Comparison of ENCODE assay signal across 14 mouse cellular contexts in genomic region chr9:34978229-34978628, GRCm38 (mm10).
"Had no signal": no experiment of that assay in that cellular context is flagged by ENCODE, and none has a peak within 500 bp of the region (broad histone marks: within the 10 kb centered on the region; RNA-seq: fewer than 3 reads in every experiment).

No protein-coding gene starts in this region.

- H3K4me1 ChIP-seq: neural tube, embryonic 12.5 days had no signal

- DNase-seq: lung, adult 18-20 months; lung, embryonic 14.5 days; lung, postnatal 10 days; lung, postnatal 4 days; midbrain, embryonic 14.5 days; right cerebral cortex, postnatal 14 days; thymus, adult 2 months; thymus, postnatal 25 days; thymus, postnatal 4 days had no signal

- H3K4me3 ChIP-seq: midbrain, embryonic 10.5 days; midbrain, embryonic 12.5 days; neural tube, embryonic 12.5 days; stomach, embryonic 15.5 days had no signal

- H3K27ac ChIP-seq: midbrain, embryonic 10.5 days; neural tube, embryonic 12.5 days; stomach, embryonic 15.5 days; stomach, postnatal 0 days had no signal
